13 mouse cellular contexts compared by ENCODE assay signal in genomic region chr12:29141855-29142254, GRCm38 (mm10).
DNase-seq lines count a peak whose midpoint lies in the region; ATAC-seq lines count a peak whose summit lies in the region.
"Had no signal": no experiment of that assay in that cellular context is flagged by ENCODE, and none has a peak within 500 bp of the region (broad histone marks: within the 10 kb centered on the region; RNA-seq: fewer than 3 reads in every experiment).

No protein-coding gene starts in this region.

- WGBS in hindbrain, embryonic 10.5 days: 83% methylated on average over 8 of the region's 8 CpGs
- 87% methylated on average over 8 of the region's 8 CpGs for WGBS in hindbrain, embryonic 11.5 days
- WGBS in hindbrain, embryonic 15.5 days: 61% methylated on average over 8 of the region's 8 CpGs
- WGBS in neural tube, embryonic 13.5 days: 67% methylated on average over 8 of the region's 8 CpGs

- peaks cover 17% of the 10 kb centered on the region; the same call in 1 of the 2 replicates for H3K4me1 ChIP-seq in hindbrain, embryonic 10.5 days (replicated peaks)
- H3K4me1 ChIP-seq in hindbrain, embryonic 11.5 days (replicated peaks; ENCODE audit: control insufficient read depth, insufficient read depth, low read length): peaks cover 2% of the 10 kb centered on the region; the same call in 1 of the 2 replicates
- H3K4me1 ChIP-seq in hindbrain, embryonic 15.5 days (replicated peaks): peaks cover 48% of the 10 kb centered on the region
- H3K4me1 ChIP-seq in neural tube, embryonic 13.5 days (replicated peaks): peaks cover 37% of the 10 kb centered on the region

- no peak overlapping the region for H3K4me2 ChIP-seq in hindbrain, embryonic 11.5 days (replicated peaks; ENCODE audit: low read depth, low read length)
- peak overlapping the region; percentile 35 for H3K4me2 ChIP-seq in hindbrain, embryonic 15.5 days
- H3K4me2 ChIP-seq in neural tube, embryonic 13.5 days: peak overlapping the region; percentile 15
- H3K4me2 ChIP-seq: heart, embryonic 12.5 days; limb, embryonic 15.5 days had no signal

- H3K36me3 ChIP-seq in hindbrain, embryonic 10.5 days: no peaks in the 10 kb centered on the region
- H3K36me3 ChIP-seq in hindbrain, embryonic 11.5 days (ENCODE audit: control insufficient read depth, insufficient read depth, low read length): no peaks in the 10 kb centered on the region
- H3K36me3 ChIP-seq in hindbrain, embryonic 15.5 days: no peaks in the 10 kb centered on the region
- no peaks in the 10 kb centered on the region for H3K36me3 ChIP-seq in neural tube, embryonic 13.5 days
- H3K36me3 ChIP-seq: heart, embryonic 12.5 days; limb, embryonic 15.5 days had no signal

- no peak for DNase-seq in hindbrain, embryonic 10.5 days (ENCODE audit: low spot score)
- no peak for DNase-seq in hindbrain, embryonic 11.5 days (ENCODE audit: low spot score)
- peak; percentile 55 for DNase-seq in cerebellum, adult 9-10 months
- no peak for DNase-seq in embryo, embryonic 10 days (ENCODE audit: low spot score)
- DNase-seq in urinary bladder, postnatal 4 days (ENCODE audit: low spot score in 2 of 2): no peak
- no peak for DNase-seq in adrenal gland, adult 8-10 months
- DNase-seq: adrenal gland, postnatal 25 days; lung, postnatal 36 days had no signal

- peak overlapping the region; percentile 25; the same call in 1 of the 2 replicates for H3K27ac ChIP-seq in hindbrain, embryonic 10.5 days
- no peak overlapping the region for H3K27ac ChIP-seq in hindbrain, embryonic 11.5 days (ENCODE audit: low read depth, low read length)
- peak overlapping the region; percentile 86 for H3K27ac ChIP-seq in hindbrain, embryonic 15.5 days (replicated peaks)
- peak overlapping the region; percentile 75 for H3K27ac ChIP-seq in neural tube, embryonic 13.5 days (replicated peaks)
- H3K27ac ChIP-seq: limb, embryonic 15.5 days had no signal

- no peak for ATAC-seq in hindbrain, embryonic 11.5 days (ENCODE audit: low FRiP score)
- 0 out of 2 replicates have a peak, but pooled peaks have one; percentile 2 for ATAC-seq in hindbrain, embryonic 15.5 days (ENCODE audit: low FRiP score, low read depth)
- ATAC-seq in neural tube, embryonic 13.5 days (ENCODE audit: low read depth): no peak
- ATAC-seq: Patski had no signal

- H3K9ac ChIP-seq in hindbrain, embryonic 11.5 days (ENCODE audit: low read depth, low read length): no peak overlapping the region
- H3K9ac ChIP-seq in hindbrain, embryonic 15.5 days: no peak overlapping the region
- H3K9ac ChIP-seq in neural tube, embryonic 13.5 days: peak overlapping the region; percentile 12; the same call in 1 of the 2 replicates
- H3K9ac ChIP-seq: heart, embryonic 12.5 days; limb, embryonic 15.5 days had no signal

- no peaks in the 10 kb centered on the region for H3K27me3 ChIP-seq in hindbrain, embryonic 10.5 days (ENCODE audit: insufficient read depth, poor library complexity, severe bottlenecking)
- H3K27me3 ChIP-seq in hindbrain, embryonic 11.5 days (ENCODE audit: control insufficient read depth, insufficient read depth, low read length): no peaks in the 10 kb centered on the region
- no peaks in the 10 kb centered on the region for H3K27me3 ChIP-seq in hindbrain, embryonic 15.5 days
- no peaks in the 10 kb centered on the region for H3K27me3 ChIP-seq in neural tube, embryonic 13.5 days
- H3K27me3 ChIP-seq: limb, embryonic 15.5 days had no signal

- no peak overlapping the region for H3K4me3 ChIP-seq in hindbrain, embryonic 10.5 days
- H3K4me3 ChIP-seq in hindbrain, embryonic 11.5 days (ENCODE audit: low read depth, low read length): no peak overlapping the region
- H3K4me3 ChIP-seq in hindbrain, embryonic 15.5 days: no peak overlapping the region
- no peak overlapping the region for H3K4me3 ChIP-seq in neural tube, embryonic 13.5 days
- H3K4me3 ChIP-seq: heart, embryonic 12.5 days; limb, embryonic 15.5 days had no signal

- no peaks in the 10 kb centered on the region for H3K9me3 ChIP-seq in hindbrain, embryonic 10.5 days
- no peaks in the 10 kb centered on the region for H3K9me3 ChIP-seq in hindbrain, embryonic 11.5 days (ENCODE audit: control insufficient read depth, low read length)
- no peaks in the 10 kb centered on the region for H3K9me3 ChIP-seq in hindbrain, embryonic 15.5 days
- no peaks in the 10 kb centered on the region for H3K9me3 ChIP-seq in neural tube, embryonic 13.5 days
- H3K9me3 ChIP-seq: heart, embryonic 12.5 days; limb, embryonic 15.5 days had no signal
